Mouse (Mus musculus): ENCODE results near the gene Fgf14. TPM values are rescaled to one million over a fixed set of nuclear protein-coding genes. Genes with fewer than 3 reads are reported as not detected.

Fgf14 gene
- polyA plus RNA-seq, 1 experiment from 2014 or later, result 1.5 TPM

DNA sequence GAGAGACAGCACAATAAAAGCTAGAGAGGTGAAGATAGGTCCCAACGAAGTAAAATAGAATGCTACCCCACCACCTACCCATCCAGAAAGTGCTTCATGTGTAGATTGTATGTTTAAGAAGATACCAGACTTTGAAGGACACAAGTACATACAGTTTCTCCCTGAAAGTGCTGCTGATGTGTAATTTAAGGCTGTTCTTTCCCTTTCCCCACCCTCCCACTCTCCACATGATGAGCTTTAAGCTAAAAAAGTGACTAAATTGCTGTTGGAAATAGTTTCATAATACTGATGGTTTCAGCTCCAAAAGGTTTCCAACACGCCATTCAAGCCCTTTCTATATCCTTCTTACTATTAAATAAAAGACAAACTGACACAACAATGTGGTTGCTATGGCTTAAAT is 63.5 kb downstream of the Fgf14 start:
- no peak for DNase-seq (ENCODE audit: low spot score)
- Histone ChIP-seq H3K9me3 (ENCODE audit: control insufficient read depth, low read length) (no peaks in the 10 kb centered on the region), H3K27ac (replicated peaks; ENCODE audit: low read depth, low read length) (no peak overlapping the region), H3K4me3 (ENCODE audit: low read depth, low read length) (no peak overlapping the region), H3K27me3 (replicated peaks; ENCODE audit: control insufficient read depth, insufficient read depth, low read length) (no peaks in the 10 kb centered on the region), H3K4me2 (ENCODE audit: low read depth, low read length) (no peak overlapping the region), H3K4me1 (ENCODE audit: control insufficient read depth, insufficient read depth, low read length) (no peaks in the 10 kb centered on the region), H3K9ac (ENCODE audit: low read depth, low read length) (no peak overlapping the region), H3K36me3 (ENCODE audit: control insufficient read depth, insufficient read depth, low read length) (no peaks in the 10 kb centered on the region)
- no peak for ATAC-seq (ENCODE audit: low read depth)
- WGBS, result 54% methylated on average over 2 of the region's 2 CpGs

DNA sequence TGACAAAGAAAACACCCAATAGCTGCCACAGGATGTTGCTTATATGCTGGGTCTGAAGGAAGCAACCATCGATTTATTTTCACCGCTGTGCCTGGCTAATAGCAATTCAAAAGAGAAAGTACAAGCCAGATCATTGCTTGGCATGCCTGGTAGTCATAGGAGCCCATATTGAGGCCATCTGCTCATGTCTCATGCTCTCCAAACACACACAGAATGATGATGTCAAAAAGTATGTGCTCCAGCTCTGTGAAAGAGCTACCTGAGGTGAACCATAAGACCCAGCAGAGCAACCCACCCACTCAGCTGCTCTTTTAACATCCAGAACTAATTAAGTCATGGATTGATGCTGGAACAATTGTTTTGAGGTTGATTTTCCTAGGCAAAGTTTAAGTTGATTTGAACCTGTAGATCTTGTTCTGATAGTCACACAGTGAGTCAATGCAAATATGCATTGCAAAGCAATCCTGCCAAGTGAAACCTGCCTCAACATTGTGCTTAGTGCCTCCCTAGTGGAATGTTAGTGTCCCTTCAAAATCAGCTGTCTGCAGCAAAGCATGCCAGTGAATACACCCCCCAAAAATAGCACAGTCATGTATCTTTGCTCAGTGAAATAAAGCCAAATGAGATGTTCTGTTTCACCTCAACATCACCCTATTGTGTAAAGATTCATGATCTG is 70.8 kb downstream of the Fgf14 start:
- ATAC-seq (ENCODE audit: low read depth), result no peak
- no peaks in the 10 kb centered on the region for H3K4me1 ChIP-seq (ENCODE audit: control insufficient read depth, insufficient read depth, low read length)
- 91% methylated on average over 2 of the region's 2 CpGs for WGBS
- H3K4me3 ChIP-seq (ENCODE audit: low read depth, low read length), result no peak overlapping the region
- H3K27me3 ChIP-seq (replicated peaks; ENCODE audit: control insufficient read depth, insufficient read depth, low read length), result no peaks in the 10 kb centered on the region
- no peak overlapping the region for H3K4me2 ChIP-seq (ENCODE audit: low read depth, low read length)
- H3K9ac ChIP-seq (ENCODE audit: low read depth, low read length), result no peak overlapping the region
- DNase-seq (ENCODE audit: low spot score), result no peak
- no peak overlapping the region for H3K27ac ChIP-seq (replicated peaks; ENCODE audit: low read depth, low read length)
- no peaks in the 10 kb centered on the region for H3K9me3 ChIP-seq (ENCODE audit: control insufficient read depth, low read length)
- H3K36me3 ChIP-seq (ENCODE audit: control insufficient read depth, insufficient read depth, low read length), result no peaks in the 10 kb centered on the region

DNA sequence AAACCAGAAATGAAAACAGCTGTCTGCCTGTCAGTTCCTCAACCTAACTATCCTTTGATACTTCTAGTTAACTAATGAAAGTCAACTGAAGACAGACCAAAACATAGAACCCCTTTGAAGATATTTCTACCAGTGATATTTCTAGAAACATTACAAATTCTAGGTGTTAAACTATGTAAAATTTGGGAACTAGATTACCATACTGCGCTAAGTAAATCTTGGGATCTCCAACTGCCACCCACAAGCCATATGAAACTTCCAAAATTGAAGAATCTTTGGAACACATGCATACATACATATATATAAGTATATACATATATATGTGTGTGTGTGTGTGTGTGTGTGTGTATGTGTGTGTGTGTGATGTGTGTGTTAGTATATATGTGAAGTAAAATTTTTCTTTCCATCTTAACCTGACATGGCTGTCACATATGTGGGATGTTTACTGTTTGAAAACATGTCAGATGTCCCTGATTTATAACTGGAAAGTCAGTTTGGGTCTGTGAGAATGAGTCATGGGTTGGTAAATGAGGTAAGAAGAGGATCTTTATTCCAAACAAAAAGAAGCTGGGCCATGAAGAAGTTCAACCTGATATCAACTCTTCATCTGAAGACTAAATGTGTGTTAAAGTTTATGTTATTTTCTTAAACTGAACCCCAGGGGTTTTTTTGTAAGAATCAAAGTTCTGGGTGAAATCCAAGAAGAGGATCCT is 71.7 kb downstream of the Fgf14 start:
- H3K4me3 ChIP-seq (ENCODE audit: low read depth, low read length), result no peak overlapping the region
- H3K27me3 ChIP-seq (replicated peaks; ENCODE audit: control insufficient read depth, insufficient read depth, low read length), result no peaks in the 10 kb centered on the region
- H3K27ac ChIP-seq (replicated peaks; ENCODE audit: low read depth, low read length), result no peak overlapping the region
- ATAC-seq (ENCODE audit: low read depth) (no peak), DNase-seq (ENCODE audit: low spot score) (no peak)
- H3K4me2 ChIP-seq (ENCODE audit: low read depth, low read length), result no peak overlapping the region
- WGBS, result 84% methylated on average over 1 of the region's 1 CpGs
- H3K9ac ChIP-seq (ENCODE audit: low read depth, low read length), result no peak overlapping the region
- H3K9me3 ChIP-seq (ENCODE audit: control insufficient read depth, low read length), result no peaks in the 10 kb centered on the region
- H3K36me3 ChIP-seq (ENCODE audit: control insufficient read depth, insufficient read depth, low read length), result no peaks in the 10 kb centered on the region
- H3K4me1 ChIP-seq (ENCODE audit: control insufficient read depth, insufficient read depth, low read length), result no peaks in the 10 kb centered on the region

DNA sequence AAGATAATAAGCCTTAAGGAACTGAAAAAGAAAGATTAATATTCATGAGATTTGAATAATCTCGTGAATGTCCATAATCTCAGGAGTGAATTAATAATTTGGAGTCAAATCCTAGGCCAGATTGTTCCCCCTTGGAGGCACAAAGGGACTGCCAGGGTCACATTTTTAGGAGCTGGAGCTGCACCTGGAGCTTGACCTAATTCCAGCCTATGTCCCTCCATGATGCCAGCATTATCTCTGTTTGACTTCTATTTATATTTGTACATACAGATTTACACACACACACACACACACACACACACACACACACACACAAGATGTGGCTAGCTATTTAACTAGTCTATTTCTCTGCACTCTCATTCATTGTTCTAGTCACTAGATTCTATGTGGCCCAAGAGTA is 100.4 kb downstream of the Fgf14 start:
- WGBS, result 67% methylated on average over 1 of the region's 1 CpGs
- no peaks in the 10 kb centered on the region for H3K4me1 ChIP-seq (ENCODE audit: control insufficient read depth, insufficient read depth, low read length)
- no peaks in the 10 kb centered on the region for H3K27me3 ChIP-seq (replicated peaks; ENCODE audit: control insufficient read depth, insufficient read depth, low read length)
- DNase-seq (ENCODE audit: low spot score), result no peak
- H3K4me2 ChIP-seq (ENCODE audit: low read depth, low read length), result no peak overlapping the region
- ATAC-seq (ENCODE audit: low read depth), result no peak
- H3K9ac ChIP-seq (ENCODE audit: low read depth, low read length), result no peak overlapping the region
- no peak overlapping the region for H3K27ac ChIP-seq (replicated peaks; ENCODE audit: low read depth, low read length)
- H3K9me3 ChIP-seq (ENCODE audit: control insufficient read depth, low read length), result no peaks in the 10 kb centered on the region
- no peaks in the 10 kb centered on the region for H3K36me3 ChIP-seq (ENCODE audit: control insufficient read depth, insufficient read depth, low read length)
- H3K4me3 ChIP-seq (ENCODE audit: low read depth, low read length), result no peak overlapping the region

DNA sequence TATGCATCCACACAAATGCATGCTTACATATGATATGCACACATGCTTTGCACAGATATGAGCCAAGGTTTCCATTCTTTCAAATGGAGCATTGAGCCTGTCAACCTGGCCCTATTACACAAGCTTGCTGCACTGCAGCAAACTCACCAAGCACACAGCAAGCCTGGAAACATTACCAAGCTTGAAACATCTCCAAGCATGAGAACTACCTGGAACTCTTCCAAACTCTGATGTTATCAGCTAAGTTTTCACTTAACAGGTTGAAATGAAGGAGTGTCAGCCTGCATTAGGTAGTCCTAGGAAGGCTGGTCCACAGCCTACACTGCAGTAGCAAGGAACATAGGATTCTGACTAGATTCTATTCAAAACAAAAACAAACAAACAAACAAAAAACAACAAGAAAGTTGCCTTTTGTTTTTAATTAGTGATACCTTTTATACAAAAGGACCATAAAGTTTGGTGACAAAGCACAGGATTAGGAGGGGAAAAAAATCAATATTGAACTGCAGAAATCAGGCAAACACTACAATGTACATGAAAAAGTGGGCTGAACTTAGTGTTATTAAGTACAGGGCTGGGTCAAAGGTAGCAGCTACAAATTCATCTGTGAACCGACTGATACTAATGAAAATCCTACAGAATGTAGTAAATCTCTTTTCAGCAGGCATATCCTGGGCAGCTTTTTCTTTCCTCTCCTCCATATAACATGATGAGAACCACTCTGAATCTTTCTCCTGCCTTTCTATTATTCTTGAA is 101.6 kb downstream of the Fgf14 start:
- Histone ChIP-seq H3K4me3 (ENCODE audit: low read depth, low read length) (no peak overlapping the region), H3K27me3 (replicated peaks; ENCODE audit: control insufficient read depth, insufficient read depth, low read length) (no peaks in the 10 kb centered on the region), H3K9ac (ENCODE audit: low read depth, low read length) (no peak overlapping the region), H3K36me3 (ENCODE audit: control insufficient read depth, insufficient read depth, low read length) (no peaks in the 10 kb centered on the region), H3K4me2 (ENCODE audit: low read depth, low read length) (no peak overlapping the region), H3K4me1 (ENCODE audit: control insufficient read depth, insufficient read depth, low read length) (no peaks in the 10 kb centered on the region), H3K27ac (replicated peaks; ENCODE audit: low read depth, low read length) (no peak overlapping the region), H3K9me3 (ENCODE audit: control insufficient read depth, low read length) (no peaks in the 10 kb centered on the region)
- DNase-seq (ENCODE audit: low spot score) (peak; percentile 38), ATAC-seq (ENCODE audit: low read depth) (no peak)
- WGBS, result 67% methylated on average over 1 of the region's 1 CpGs

DNA sequence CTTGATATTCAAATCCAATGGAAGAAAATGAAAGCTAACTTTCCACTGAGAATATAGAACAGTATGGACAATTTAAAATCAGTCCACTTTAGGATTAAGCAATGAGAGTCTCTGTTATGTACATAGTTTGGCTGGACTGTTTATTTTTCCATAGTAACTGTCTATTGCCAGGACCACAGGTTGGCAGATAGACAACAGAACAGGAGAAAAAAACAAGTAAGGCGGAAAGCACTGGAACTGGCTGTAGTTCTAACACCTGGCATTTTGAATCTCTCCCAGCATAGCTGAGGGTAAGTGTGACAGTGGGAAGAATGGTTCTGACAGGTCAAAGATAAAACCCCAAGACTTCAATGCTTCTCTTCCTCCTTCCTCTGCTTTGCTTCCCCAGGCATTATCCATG is 110.5 kb downstream of the Fgf14 start:
- no peaks in the 10 kb centered on the region for H3K4me1 ChIP-seq (ENCODE audit: control insufficient read depth, insufficient read depth, low read length)
- H3K4me3 ChIP-seq (ENCODE audit: low read depth, low read length), result no peak overlapping the region
- H3K9me3 ChIP-seq (ENCODE audit: control insufficient read depth, low read length), result no peaks in the 10 kb centered on the region
- no peaks in the 10 kb centered on the region for H3K36me3 ChIP-seq (ENCODE audit: control insufficient read depth, insufficient read depth, low read length)
- DNase-seq (ENCODE audit: low spot score), result no peak
- ATAC-seq (ENCODE audit: low read depth), result no peak
- H3K27ac ChIP-seq (replicated peaks; ENCODE audit: low read depth, low read length), result no peak overlapping the region
- no peak overlapping the region for H3K4me2 ChIP-seq (ENCODE audit: low read depth, low read length)
- H3K27me3 ChIP-seq (replicated peaks; ENCODE audit: control insufficient read depth, insufficient read depth, low read length), result no peaks in the 10 kb centered on the region
- WGBS, result 97% methylated on average over 1 of the region's 1 CpGs
- H3K9ac ChIP-seq (ENCODE audit: low read depth, low read length), result no peak overlapping the region

DNA sequence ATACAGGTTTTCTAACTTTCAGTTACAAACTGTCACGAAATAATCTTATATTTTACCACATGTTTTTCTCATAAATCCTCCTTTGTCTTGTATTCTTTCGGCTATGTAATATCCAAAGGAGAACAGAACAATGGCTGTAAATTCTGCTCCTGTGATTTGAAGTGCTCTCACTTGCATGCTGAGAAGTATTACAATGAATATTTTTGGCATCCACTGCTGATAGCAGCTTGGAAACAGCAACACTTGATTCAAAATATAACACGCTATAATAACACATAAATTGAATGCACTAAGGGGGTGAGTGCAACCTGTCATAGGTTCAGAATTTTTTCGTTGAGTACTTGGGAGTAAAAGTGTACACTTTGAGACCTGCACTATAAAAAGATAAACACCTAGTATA is 115.4 kb downstream of the Fgf14 start:
- Histone ChIP-seq H3K4me3 (ENCODE audit: low read depth, low read length) (no peak overlapping the region), H3K27ac (replicated peaks; ENCODE audit: low read depth, low read length) (no peak overlapping the region), H3K9ac (ENCODE audit: low read depth, low read length) (no peak overlapping the region), H3K36me3 (ENCODE audit: control insufficient read depth, insufficient read depth, low read length) (no peaks in the 10 kb centered on the region), H3K4me2 (ENCODE audit: low read depth, low read length) (no peak overlapping the region), H3K4me1 (ENCODE audit: control insufficient read depth, insufficient read depth, low read length) (no peaks in the 10 kb centered on the region), H3K27me3 (replicated peaks; ENCODE audit: control insufficient read depth, insufficient read depth, low read length) (no peaks in the 10 kb centered on the region), H3K9me3 (ENCODE audit: control insufficient read depth, low read length) (no peaks in the 10 kb centered on the region)
- no peak for DNase-seq (ENCODE audit: low spot score)
- ATAC-seq (ENCODE audit: low read depth), result no peak
- 75% methylated on average over 4 of the region's 4 CpGs for WGBS

DNA sequence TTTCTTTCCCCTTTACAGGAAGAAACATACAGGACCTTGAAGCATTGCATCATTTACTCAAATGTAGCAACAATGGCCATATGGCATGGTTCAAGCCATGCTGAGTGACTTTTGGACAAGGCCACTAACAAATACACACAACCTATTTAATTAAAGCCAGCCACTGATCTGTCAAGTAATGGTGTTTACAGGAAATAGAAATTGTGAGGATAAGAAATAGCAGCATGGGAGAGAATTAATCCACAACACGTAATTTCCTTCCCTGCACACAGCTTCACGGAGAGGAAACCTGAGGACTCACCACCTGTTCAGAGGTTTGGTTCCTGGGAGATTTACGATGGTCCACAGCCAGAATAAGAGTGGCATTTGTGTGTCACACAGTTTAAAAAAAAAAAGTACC is 140.8 kb downstream of the Fgf14 start:
- H3K4me2 ChIP-seq (ENCODE audit: low read depth, low read length), result no peak overlapping the region
- H3K36me3 ChIP-seq (ENCODE audit: control insufficient read depth, insufficient read depth, low read length), result no peaks in the 10 kb centered on the region
- no peak overlapping the region for H3K27ac ChIP-seq (replicated peaks; ENCODE audit: low read depth, low read length)
- H3K9me3 ChIP-seq (ENCODE audit: control insufficient read depth, low read length), result no peaks in the 10 kb centered on the region
- H3K27me3 ChIP-seq (replicated peaks; ENCODE audit: control insufficient read depth, insufficient read depth, low read length), result no peaks in the 10 kb centered on the region
- H3K9ac ChIP-seq (ENCODE audit: low read depth, low read length), result no peak overlapping the region
- H3K4me1 ChIP-seq (ENCODE audit: control insufficient read depth, insufficient read depth, low read length), result no peaks in the 10 kb centered on the region
- DNase-seq (ENCODE audit: low spot score), result no peak
- 66% methylated on average over 3 of the region's 3 CpGs for WGBS
- no peak overlapping the region for H3K4me3 ChIP-seq (ENCODE audit: low read depth, low read length)
- ATAC-seq (ENCODE audit: low read depth), result no peak
